Mouse (Mus musculus): Measurements from ENCODE around the gene Dnajc17.

The Dnajc17 gene

GRCm38 (mm10) chr2:119161247-119161646 is 47.3 kb downstream of the Dnajc17 start:
- DNase-seq (ENCODE audit: low spot score in 2 of 2), result no peak

DNA sequence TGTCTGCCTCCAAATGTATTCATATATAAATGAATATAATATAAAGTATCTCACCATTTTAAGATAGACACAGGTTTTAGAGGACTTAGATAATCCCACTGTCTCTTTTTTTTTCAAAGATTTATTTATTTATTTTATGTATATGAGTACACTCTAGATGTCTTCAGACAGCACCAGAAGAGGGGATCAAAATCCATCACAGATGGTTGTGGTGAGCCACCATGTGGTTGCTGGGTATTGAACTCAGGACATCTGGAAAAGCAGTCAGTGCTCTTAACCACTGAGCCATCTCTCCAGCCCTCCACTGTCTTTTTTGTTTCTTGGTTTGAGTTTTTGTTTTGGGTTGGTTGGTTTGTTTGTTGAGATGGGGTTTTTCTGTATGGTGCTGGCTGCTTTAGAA is 50.8 kb downstream of the Dnajc17 start:
- DNase-seq (ENCODE audit: low spot score in 2 of 2), result no peak

GRCm38 (mm10) chr2:119156681-119157572 is 51.7 kb downstream of the Dnajc17 start, which contains the start of gene Rmdn3:
Gene Rmdn3 (minus strand): TSS chr2:119157034.
- peak; percentile 98 to 99 for DNase-seq (ENCODE audit: low spot score in 2 of 2)

- peak in 1 of 2 experiments; percentile 19 for DNase-seq (ENCODE audit: low spot score in 2 of 2)
Measured at GRCm38 (mm10) chr2:119156081-119156680, 52.4 kb downstream of the Dnajc17 start.

GRCm38 (mm10) chr2:119155388-119155787 is 53.2 kb downstream of the Dnajc17 start:
- no peak for DNase-seq (ENCODE audit: low spot score in 2 of 2)

GRCm38 (mm10) chr2:119154683-119155082 is 53.9 kb downstream of the Dnajc17 start:
- DNase-seq (ENCODE audit: low spot score in 2 of 2), result no peak

DNA sequence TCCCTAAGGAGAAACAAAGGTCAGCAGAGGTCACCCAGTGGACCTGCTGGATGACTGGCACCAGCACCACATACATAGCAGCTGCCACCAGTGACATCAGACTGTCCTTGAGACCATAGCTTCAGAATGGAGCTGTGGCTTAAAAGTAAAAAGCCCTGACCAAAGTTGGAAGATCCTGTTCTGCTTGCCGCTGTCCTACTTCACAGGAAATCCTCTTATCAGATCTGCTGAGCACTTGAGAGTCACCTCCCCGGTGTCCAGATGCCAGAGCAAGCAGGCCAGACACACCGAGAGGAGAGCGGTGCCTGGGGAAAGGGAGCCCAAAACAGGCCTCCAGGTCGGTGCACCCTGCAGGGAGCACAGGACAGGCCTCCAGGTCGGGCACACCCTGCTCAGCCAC is 56.3 kb downstream of the Dnajc17 start:
- no peak for DNase-seq (ENCODE audit: low spot score in 2 of 2)

DNA sequence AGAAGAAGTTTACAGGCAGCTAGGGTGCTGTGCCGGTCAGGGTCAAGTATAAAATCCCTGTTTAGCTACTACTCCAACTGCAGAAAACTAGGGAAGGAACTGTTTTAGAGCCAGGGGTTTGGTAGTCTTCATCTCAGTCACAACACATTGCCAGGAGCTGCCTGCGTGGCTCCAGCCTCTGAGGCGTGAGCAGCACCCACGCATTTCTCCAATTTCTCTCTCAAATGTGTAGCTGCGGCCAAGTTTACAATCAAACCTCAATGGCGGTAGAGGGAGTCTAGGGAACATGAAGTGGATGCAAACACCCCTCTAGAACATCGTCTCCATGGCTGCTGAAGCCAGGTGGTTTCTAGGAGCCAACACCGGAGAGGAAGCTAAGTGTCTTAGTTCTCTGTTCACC is 60.8 kb downstream of the Dnajc17 start:
- DNase-seq (ENCODE audit: low spot score in 2 of 2), result peak; percentile 42 to 43

GRCm38 (mm10) chr2:119147160-119147678 is 61.4 kb downstream of the Dnajc17 start:
- no peak for DNase-seq (ENCODE audit: low spot score in 2 of 2)

- DNase-seq (ENCODE audit: low spot score in 2 of 2), result no peak
Measured at GRCm38 (mm10) chr2:119146435-119146834, 62.2 kb downstream of the Dnajc17 start.

- no peak for DNase-seq (ENCODE audit: low spot score in 2 of 2)
Measured at GRCm38 (mm10) chr2:119145199-119145598, 63.4 kb downstream of the Dnajc17 start.

- DNase-seq (ENCODE audit: low spot score in 2 of 2), result no peak
Measured at GRCm38 (mm10) chr2:119136346-119136898, 72.2 kb downstream of the Dnajc17 start.
